Mouse (Mus musculus) kidney, postnatal 25 days (tissue): ENCODE measurements at regions not wholly inside any gene's neighbourhood (a gene's known extent, or its start where the extent isn't known, plus 50 kb on each side); places are given as distances from the start of the nearest gene placed in this dataset.

Experiments used
- DNase-seq, 2 experiments: peaks; one replicate each; pipeline ENCODE4 v3.0.0; 2021; ENCODE audit warnings: mixed read lengths in 2 of 2

DNA sequence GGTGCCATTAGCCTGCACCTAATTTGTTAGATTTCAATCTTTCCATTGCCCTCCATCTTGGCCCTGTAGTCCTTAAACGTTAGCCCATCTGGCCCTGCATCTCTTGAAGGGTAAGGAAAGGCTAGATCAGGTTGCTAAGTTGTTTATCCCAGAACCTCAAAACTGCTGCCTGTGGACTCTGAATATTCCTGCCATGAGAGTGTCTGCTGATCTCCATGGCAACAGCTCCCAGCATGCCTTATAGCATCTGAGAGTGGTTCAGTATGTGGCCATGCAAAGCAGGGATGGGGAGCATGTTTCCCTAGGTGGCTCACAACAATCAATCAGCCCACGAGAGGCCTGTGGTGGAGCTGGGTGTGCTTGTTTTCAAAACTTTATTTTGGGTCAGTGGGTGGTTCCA, 346.3 kb downstream of the Rps24 start:
- no peak for DNase-seq

GRCm38 (mm10) chr14:24838219-24838618, 351.3 kb downstream of the Rps24 start:
- no peak for DNase-seq

- DNase-seq = no peak
Measured at GRCm38 (mm10) chr14:24839056-24839455, 352.1 kb downstream of the Rps24 start.

- no peak for DNase-seq
Measured at GRCm38 (mm10) chr14:24841715-24842496, 355.0 kb downstream of the Rps24 start.

DNA sequence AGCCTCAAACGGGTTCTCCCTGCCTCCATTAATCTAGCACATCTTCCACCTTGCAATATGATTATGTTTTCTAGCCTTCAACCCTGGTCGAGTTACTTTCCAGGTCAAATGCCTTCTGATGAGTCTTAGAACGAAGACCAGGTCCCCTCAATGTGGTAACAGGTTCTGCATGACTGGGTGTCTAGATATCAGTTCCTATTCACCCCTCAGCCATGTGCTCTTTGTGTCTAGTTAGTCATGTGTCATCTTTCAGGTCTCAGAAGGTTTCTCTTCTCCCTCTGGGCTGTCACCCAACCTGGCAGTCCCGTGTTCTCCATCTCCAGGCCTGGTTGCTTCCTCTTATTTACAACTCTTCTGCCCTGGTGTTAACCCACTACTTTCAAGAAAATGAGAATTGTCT, 356.7 kb downstream of the Rps24 start:
- no peak for DNase-seq

GRCm38 (mm10) chr14:24850491-24850890, 363.6 kb downstream of the Rps24 start:
- no peak for DNase-seq

DNA sequence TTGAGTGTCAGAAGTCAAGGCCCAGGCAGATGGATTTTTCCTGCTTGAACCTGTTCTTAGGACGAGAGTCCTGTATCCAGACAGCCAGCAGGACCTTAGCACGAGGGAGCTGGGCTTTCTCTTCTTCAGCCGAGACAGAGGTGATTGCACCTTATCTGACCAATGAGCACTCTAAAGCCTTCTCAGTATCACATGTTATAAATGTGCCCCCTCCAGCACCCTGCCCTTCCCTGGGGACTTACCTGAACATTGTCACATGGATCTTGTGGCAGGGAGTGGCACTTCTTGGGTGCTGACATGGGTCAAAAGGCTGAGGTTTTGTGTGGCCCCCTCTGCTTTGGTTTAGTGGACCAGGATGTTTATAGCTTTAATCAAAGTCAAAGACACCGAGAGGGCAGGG, 367.5 kb downstream of the Rps24 start:
- no peak for DNase-seq

DNA sequence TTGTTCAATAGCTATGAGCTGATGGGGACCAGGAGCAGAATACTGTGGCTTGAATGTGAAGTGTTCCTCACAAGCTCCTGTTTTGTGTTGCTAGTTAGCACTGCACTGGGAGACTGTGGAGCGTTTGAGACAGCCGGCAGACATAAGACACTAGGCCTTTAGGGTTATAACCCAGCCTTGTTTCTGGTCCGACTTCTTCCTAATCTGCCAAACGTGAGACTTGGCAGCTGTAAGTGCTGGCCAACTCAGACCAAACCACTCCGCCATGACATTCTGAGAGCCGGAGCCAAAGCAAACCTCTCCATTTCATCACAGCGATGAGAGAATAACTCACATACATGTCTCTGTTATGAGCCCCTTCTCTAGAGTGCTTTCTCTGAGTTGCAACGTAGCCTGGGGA, 375.2 kb downstream of the Rps24 start:
- no peak for DNase-seq

- no peak for DNase-seq
Measured at GRCm38 (mm10) chr14:24862661-24863060, 375.7 kb downstream of the Rps24 start.

DNA sequence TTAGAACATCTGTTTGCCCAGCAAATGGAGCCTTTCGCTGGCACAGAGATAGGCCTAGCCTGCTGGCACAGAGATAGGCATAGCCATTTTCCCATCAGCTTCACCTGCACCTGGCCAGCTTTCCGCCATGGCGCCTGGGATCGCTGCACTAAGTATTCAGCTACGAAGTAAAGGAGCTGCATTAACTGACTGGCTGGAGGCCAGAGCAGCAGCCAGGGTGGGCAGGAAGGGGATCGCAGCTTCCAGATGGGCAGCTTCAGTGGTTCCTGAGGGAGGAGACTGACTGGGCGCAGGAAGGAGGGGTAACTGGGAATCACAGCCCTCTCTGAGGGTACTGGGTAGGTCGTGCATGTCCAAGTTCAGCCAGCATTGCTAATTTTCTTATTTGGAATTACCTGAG, 376.2 kb downstream of the Rps24 start:
- DNase-seq = no peak

- peak in 1 of 2 experiments; percentile 11 for DNase-seq
Measured at GRCm38 (mm10) chr14:24865579-24866230, 378.8 kb downstream of the Rps24 start.

DNA sequence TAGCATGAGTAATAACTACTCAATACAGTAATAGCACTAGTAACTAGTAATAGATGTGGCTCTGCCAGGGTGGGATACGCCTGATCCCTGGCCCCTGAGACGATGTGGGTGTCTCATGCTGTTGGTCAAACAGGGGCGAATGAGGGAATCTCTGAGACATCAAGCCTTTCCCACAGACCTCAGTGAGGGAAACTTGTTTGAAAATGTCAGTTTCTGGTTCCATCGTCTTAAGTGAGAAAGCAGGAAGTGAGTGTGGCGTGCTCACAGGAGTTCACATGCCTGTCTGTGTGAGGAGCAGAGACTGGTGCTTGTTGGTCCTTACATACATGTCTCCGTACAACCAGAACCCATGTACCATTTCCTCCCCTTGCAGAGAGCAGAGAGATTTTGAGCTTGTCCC, 380.9 kb downstream of the Rps24 start:
- no peak for DNase-seq

GRCm38 (mm10) chr14:24868756-24869155, 381.8 kb downstream of the Rps24 start:
- no peak for DNase-seq

DNA sequence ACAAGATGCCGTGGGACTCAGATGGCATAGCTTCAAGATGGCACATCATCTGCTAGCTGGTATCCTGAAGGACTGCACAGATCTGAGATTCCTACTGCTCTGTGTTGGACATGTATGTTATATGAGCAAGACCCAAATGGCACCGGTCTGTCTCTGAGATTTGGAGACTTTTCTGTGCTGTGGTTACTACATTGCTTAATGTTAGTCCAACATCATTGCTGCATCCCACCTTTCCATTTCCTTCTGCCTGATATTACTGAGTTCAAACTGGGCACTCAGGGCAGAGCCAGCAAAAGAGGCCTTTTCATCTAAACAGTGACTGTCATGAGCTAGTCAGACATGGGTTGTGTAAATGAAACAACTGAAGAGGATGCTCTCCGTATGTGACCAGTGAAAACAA, 383.3 kb downstream of the Rps24 start:
- no peak for DNase-seq

DNA sequence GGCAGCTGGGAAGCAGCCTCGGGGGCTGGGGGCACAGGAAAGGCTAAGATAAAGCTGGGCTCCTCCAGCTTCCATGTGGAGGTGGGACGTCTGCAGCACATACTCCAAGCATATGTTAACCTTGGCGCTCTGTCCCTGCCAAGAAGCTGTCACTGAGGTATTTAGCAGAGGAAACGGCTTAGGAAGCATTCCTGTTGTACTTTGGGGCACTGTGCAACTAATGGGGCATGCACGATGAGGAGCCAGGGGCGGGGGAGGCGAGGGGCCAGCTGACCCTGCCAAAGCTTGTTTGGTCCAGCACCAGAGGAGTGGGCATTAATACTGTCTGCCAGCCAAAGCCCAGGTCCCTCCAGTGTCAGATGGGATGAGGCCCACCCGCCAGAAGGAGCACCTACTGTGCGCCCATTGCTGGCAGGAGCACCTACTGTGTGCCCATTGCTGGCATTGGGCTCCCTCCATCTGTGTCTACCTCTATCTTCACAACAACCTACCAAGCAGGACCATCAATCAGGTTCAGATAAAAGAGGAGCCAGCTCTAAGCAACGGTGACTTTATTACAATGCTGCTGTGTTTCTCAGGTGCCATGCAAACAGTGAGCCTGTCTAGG, 384.6 kb downstream of the Rps24 start:
- peak; percentile 9 to 40 for DNase-seq

DNA sequence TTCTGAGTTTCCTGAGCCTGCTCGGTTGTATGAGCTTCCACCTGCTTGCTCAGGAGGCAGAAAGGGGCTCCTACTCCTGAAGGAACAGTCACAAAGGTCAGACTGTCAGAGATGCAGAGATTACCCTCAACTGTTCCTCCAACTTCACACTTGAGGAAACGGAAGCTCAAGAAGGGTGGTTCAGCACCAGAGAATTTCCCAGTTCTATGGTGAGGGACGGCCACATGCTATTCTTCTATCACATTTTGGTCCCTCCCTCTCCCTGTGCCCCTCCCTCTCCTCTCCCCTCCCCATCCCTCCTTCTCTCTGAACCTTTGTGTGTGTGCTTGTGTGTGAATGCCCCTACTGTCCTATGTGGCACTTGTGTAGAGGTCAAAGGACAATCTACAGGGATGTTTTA, 386.0 kb downstream of the Rps24 start:
- DNase-seq = no peak

- no peak for DNase-seq
Measured at GRCm38 (mm10) chr14:24873406-24873805, 386.5 kb downstream of the Rps24 start.

DNA sequence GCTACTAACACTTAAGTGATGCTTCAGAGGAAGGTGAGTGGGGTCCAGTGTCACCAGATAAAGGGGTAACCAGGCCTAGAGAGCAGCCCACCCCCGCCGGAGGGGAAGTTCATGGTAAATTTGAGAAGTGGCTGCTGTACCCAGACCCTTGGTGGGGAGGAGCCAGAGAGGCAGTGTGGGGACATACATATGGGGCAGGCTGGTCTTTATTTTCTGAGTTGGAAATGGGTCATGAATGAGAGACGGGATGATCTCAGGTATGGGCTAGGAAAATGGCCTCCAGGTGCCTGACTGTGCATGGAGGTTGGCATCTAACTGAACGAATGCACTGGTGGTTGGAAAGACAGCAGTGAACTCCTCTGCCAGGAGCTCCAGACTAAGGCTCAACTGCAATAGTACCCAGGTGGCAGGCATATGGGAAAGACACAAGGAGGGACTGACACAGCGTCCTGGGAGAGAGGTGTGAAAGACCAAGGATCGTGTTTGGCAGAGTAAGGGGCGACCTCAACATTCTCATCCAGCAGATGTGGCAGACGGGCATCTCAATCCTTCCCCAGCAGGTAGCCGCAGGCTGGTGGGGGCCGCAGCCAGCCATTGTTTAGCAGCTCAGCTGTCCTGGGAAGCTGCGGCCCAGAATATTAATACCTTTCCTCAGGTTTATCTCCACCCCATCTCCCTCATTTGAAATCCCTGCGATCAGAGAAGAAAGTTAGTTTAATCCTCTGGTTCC, 387.7 kb downstream of the Rps24 start:
- DNase-seq = no peak

GRCm38 (mm10) chr14:24875156-24875545, 388.2 kb downstream of the Rps24 start:
- no peak for DNase-seq

- no peak for DNase-seq
Measured at GRCm38 (mm10) chr14:24875934-24876333, 389.0 kb downstream of the Rps24 start.

DNA sequence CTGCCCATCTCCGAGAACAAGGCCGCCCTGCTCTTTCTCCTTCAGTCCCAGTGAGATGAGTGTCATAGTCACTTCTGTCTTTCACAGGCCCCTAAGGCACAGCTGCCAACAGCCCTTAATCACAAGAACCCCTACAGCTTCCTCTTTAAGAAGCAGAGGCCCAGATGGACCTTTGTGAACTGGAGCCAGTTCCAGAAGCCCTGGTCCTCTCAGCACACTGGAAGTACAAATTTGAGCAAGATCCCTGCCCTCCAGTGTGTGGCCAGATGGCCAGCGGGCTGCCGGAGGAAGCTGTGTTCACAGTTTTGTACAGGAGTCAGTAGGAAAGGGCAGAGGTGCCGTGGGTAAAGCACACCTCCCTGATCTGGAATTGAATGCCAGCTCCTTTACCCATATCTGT, 389.6 kb downstream of the Rps24 start:
- DNase-seq = no peak

DNA sequence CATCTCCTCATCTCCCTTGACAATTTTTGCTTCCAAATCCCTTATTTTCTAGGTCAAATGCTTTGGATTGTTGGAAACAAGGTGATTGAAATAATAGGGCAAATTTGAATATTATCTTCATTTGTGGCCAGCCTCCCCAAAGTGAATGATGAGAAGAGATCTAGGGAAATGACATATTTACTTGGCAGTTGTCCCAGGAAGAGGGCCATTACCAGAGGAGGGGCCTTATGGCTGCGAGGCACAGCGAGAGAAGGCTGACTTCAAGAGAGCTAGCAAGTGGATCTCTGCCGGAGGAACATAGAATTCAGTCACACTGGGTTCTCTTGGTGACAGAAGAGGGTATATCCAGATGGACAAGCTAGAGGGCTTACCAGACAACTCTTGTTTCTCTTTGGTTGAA, 390.9 kb downstream of the Rps24 start:
- no peak for DNase-seq

DNA sequence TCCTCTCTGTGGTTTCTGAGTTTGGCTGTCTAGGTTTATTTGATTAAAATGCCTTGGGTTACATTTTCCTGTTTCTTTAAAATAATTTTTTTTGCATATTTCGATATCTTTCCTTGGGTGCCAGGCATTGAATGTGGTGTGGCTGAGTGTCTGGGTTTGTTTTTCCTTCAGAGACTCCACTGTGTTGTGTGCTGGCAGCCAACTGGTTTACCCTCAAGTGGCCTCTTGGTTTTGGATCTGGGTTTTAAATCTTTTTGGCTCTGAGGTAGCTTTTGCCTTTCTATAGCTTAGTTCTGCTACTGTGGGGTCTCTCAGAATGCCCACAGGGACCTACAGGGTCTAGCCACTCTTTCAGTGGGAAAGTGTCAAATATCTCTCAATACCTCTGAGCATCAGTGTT, 399.2 kb downstream of the Rps24 start:
- DNase-seq = no peak
